Mouse (Mus musculus) gastrocnemius, postnatal 4 days (tissue): ENCODE measurements around the gene Ctbp2. TPM values are rescaled to one million over a fixed set of nuclear protein-coding genes. Genes with fewer than 3 reads are reported as not detected.

ENCODE experiments used
- DNase-seq, 2 experiments: peaks; one replicate each; pipeline ENCODE4 v3.0.0; 2021 to 2022; ENCODE audit warnings: low spot score in 2 of 2, mixed read lengths in 2 of 2
- long read RNA-seq, 2 experiments: library from polyadenylated mRNA; stranded (forward); transcript quantifications; one replicate each; pipeline ENCODE4 v2.0.0; 2021
- total RNA-seq, 2 experiments: library from RNA; stranded (reverse); gene quantifications; 2 replicates each; pipeline ENCODE4 v1.2.3; 2021

Gene Ctbp2
- 10 to 100 TPM; 46.8 to 57.3 TPM for total RNA-seq
- long read RNA-seq, experiment 1, transcript Ctbp2-201 (11 exons, 2,321 nt): minor isoform, 8 of 28 reads
- long read RNA-seq, experiment 1, transcript Ctbp2-209 (10 exons, 1,997 nt): major isoform, 10 of 28 reads
- long read RNA-seq, experiment 1, partial matches to known transcripts: 0 of 28 reads
- long read RNA-seq, experiment 1, other reads (novel, unspliced or antisense): 10 of 28 reads
- long read RNA-seq, experiment 2, transcript Ctbp2-209 (10 exons, 1,997 nt): minor isoform, 7 of 24 reads
- long read RNA-seq, experiment 2, transcript Ctbp2-201 (11 exons, 2,321 nt): major isoform, 8 of 24 reads
- long read RNA-seq, experiment 2, partial matches to known transcripts: 2 of 24 reads
- long read RNA-seq, experiment 2, other reads (novel, unspliced or antisense): 7 of 24 reads

- DNase-seq: peak; percentile 91 to 92
These were observed at the start of gene Ctbp2 for GRCm38 (mm10) chr7:133123999-133124700. Ctbp2 (minus strand) TSS chr7:133124354.

- DNase-seq: peak in 1 of 2 experiments; percentile 36
These were observed 47.4 kb upstream of the Ctbp2 start for GRCm38 (mm10) chr7:133171403-133172032.

GRCm38 (mm10) chr7:133168928-133169327, 44.8 kb upstream of the Ctbp2 start:
- no peak for DNase-seq

- DNase-seq: no peak
These were observed 43.7 kb upstream of the Ctbp2 start for GRCm38 (mm10) chr7:133167903-133168302.

GRCm38 (mm10) chr7:133164770-133165169, 40.6 kb upstream of the Ctbp2 start:
- no peak for DNase-seq

GRCm38 (mm10) chr7:133163011-133163410, 38.9 kb upstream of the Ctbp2 start:
- DNase-seq: no peak

GRCm38 (mm10) chr7:133162131-133162530, 38.0 kb upstream of the Ctbp2 start:
- DNase-seq: no peak

GRCm38 (mm10) chr7:133161362-133162080, 37.4 kb upstream of the Ctbp2 start:
- no peak for DNase-seq

- no peak for DNase-seq
These were observed 35.4 kb upstream of the Ctbp2 start for GRCm38 (mm10) chr7:133159519-133159918.

GRCm38 (mm10) chr7:133155621-133156020, 31.5 kb upstream of the Ctbp2 start:
- DNase-seq: no peak

GRCm38 (mm10) chr7:133154846-133155245, 30.7 kb upstream of the Ctbp2 start:
- DNase-seq: no peak

- no peak for DNase-seq
These were observed 15.7 kb upstream of the Ctbp2 start for GRCm38 (mm10) chr7:133139689-133140336.

GRCm38 (mm10) chr7:133133552-133133951, 9.4 kb upstream of the Ctbp2 start:
- no peak for DNase-seq

- no peak for DNase-seq
These were observed 8.5 kb upstream of the Ctbp2 start for GRCm38 (mm10) chr7:133132702-133133101.

GRCm38 (mm10) chr7:133124701-133125485, 739 bp upstream of the Ctbp2 start:
- no peak for DNase-seq

- peak; percentile 30 to 69 for DNase-seq
These were observed 733 bp downstream of the Ctbp2 start, which contains the start of gene Fgfr2 for GRCm38 (mm10) chr7:133123244-133123998. Fgfr2 (minus strand) TSS chr7:133123350.

- DNase-seq: peak; percentile 51 to 71
These were observed 1.5 kb downstream of the Ctbp2 start for GRCm38 (mm10) chr7:133122379-133123243.
